Mouse (Mus musculus) olfactory bulb, adult 2 months (tissue): ENCODE measurements at regions not wholly inside any gene's neighbourhood (a gene's known extent, or its start where the extent isn't known, plus 50 kb on each side); places are given as distances from the start of the nearest gene placed in this dataset.

Experiments used
- H3K27ac ChIP-seq: fragments of 200-500 bp; 2 replicates; pipeline ENCODE4 v1.5.1; 2012; ENCODE audit warnings: low read depth, low read length; ENCODE audit not compliant: insufficient read depth
- H3K4me1 ChIP-seq: fragments of 200-500 bp; 2 replicates; pipeline ENCODE4 v1.6.1; 2012; ENCODE audit warnings: low read length; ENCODE audit not compliant: control insufficient read depth, insufficient read depth
- H3K4me3 ChIP-seq: fragments of 200-500 bp; 2 replicates; pipeline ENCODE4 v1.5.1; 2012; ENCODE audit warnings: mild to moderate bottlenecking, low read depth, low read length, moderate library complexity; ENCODE audit not compliant: insufficient read depth
- CTCF ChIP-seq: fragments of 200-500 bp; IDR thresholded peaks from 2 replicates; pipeline ENCODE4 v1.5.1; 2012; ENCODE audit warnings: low read depth, mild to moderate bottlenecking, low read length, moderate library complexity; ENCODE audit not compliant: insufficient read depth
- POLR2A ChIP-seq: fragments of 200-500 bp; IDR thresholded peaks from 2 replicates; pipeline ENCODE4 v1.6.1; 2012; ENCODE audit warnings: mild to moderate bottlenecking, low read depth, low read length, moderate library complexity; ENCODE audit not compliant: insufficient read depth
- WGBS: fragments of 180-500 bp; shearing (Covaris S2); methylation state at CpG from one replicate; pipeline ENCODE4 v1.1.7; 2018; 5-methylcytosine and 5-hydroxymethylcytosine counted together

DNA sequence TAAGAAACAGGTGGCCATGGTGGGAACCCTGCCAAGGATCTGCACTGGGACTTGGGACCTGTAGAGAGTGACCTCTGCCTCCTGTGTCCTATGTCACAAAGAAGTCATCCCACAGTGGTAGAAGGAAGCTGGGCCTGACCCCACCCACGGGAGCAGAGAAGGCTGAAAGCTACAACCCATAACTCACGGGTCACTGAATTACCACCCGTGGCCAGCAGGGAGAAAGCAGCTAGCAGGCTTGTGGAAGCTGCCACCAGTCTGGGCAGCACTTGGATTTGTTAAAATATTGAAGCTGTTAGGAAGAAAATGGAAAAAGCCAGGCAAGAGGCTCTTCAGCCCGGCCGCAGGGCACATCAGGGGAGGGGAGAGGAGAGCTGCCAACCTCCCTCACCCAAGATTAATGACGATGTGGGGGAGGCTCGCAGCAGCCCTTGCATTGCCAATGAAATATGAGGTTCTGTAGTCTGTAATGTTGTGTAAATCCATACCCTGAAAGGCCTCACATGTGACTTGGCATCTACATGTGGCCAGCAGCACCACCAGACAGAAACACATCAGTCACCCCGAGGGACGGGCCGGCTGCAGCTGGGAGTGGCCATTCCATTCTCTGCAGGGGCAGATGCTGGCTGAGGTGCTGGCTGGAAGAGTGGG, 94.5 kb downstream of the Olfm1 start:
- Histone ChIP-seq H3K4me3 (no peak overlapping the region), H3K4me1 (no peaks in the 10 kb centered on the region; the same call in 1 of the 2 replicates), H3K27ac (no peak overlapping the region)
- TF ChIP-seq CTCF (no peak), POLR2A (no peak)
- WGBS = 67% methylated on average over 10 of the region's 10 CpGs

DNA sequence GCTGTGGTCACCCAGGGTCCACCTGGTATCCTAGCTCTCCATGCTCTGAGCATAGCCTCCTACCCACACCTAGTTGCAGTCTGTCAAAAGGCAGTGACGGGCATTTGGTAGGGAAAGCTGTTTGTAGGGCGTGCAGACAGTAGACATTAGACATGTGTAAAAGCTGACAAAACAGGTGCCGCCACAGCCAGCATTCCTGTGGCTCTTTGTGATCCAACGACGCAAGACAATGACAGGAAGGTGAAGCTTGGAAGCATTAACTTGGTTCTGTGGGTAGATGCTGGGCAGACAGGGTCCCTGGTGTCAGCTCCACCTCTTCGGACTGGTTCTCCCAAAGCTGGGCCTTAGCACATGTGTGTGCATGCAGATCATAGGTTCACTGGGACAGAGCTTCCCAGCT, 96.5 kb downstream of the Olfm1 start:
- Histone ChIP-seq H3K4me1 (no peaks in the 10 kb centered on the region; the same call in 1 of the 2 replicates), H3K27ac (no peak overlapping the region), H3K4me3 (no peak overlapping the region)
- TF ChIP-seq POLR2A (no peak), CTCF (no peak)
- 89% methylated on average over 6 of the region's 6 CpGs for WGBS

DNA sequence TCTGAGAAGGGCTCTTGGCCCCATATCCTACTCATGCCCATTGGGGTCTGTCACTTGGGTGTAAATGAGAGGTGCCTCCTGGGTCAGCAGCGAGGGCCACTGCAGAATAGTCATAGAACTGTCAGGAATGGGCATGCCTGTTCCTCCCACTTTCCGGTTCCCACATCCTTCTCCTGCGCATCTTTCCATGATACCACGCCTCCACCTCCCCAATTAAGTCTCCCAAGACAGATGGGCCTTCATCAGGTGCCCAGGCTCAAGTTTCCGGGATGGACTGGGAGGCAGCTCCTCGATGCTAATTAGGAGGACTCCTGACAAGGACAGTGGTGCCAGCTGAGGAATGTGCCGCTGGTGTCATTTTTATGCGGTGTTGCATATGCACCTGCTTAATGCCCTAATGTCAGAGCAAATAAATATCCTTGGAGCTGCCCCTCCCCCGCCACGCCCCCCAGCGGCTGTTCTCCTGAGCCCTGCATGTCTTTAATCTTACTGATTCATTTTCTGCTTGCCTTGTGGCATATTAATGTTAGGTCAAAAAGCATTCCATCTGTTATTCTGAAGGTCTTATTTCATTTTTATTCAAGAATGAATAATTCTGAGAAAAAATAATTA, 97.2 kb downstream of the Olfm1 start:
- 60% methylated on average over 11 of the region's 11 CpGs for WGBS
- Histone ChIP-seq H3K4me3 (no peak overlapping the region), H3K4me1 (peaks cover 2% of the 10 kb centered on the region), H3K27ac (no peak overlapping the region)
- TF ChIP-seq CTCF (no peak), POLR2A (no peak)

DNA sequence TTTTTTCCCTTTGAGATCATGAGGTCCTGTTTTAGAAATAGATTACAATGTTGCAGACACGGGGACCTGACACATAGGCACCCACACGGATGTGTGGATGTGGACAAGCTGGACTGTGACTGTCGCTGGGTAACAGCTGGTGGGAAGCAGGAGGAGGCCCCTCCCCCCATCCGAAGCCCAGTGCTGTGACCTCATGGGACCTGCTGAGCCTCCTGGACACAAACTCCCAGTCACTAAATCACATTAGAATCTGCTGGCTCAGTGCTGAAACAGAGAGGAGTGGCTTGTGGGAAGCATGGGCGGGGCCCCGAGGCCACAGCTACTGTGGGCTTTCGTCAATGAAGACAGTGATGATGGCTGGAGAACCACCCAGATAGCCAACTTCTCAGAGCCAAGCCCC, 101.7 kb downstream of the Olfm1 start:
- H3K4me3 ChIP-seq = no peak overlapping the region
- no peak overlapping the region for H3K27ac ChIP-seq
- TF ChIP-seq CTCF (no peak), POLR2A (no peak)
- H3K4me1 ChIP-seq = peaks cover 12% of the 10 kb centered on the region
- WGBS = 65% methylated on average over 7 of the region's 7 CpGs

DNA sequence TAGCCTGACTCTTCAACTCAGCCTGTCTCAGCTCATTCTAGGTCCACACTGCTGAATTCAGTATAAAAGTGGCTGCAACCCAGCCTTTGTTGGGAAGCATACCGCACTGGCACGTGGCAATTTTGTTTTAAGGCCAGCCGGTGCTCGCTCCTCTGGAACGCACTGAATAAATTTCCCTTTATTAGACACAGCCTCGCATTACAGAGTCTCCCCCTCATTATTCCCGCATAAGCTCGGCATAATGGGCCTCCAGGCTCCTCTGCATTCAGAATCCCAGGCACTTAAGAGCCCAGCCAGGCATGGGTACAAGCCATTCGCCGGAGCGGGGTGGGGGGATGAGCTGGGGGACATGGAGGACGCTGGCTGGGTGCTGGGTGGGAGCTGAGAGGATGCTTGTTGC, 103.4 kb downstream of the Olfm1 start:
- H3K27ac ChIP-seq = no peak overlapping the region
- peaks cover 12% of the 10 kb centered on the region for H3K4me1 ChIP-seq
- 21% methylated on average over 12 of the region's 12 CpGs for WGBS
- no peak overlapping the region for H3K4me3 ChIP-seq
- no peak for TF ChIP-seq POLR2A
- no peak for TF ChIP-seq CTCF

DNA sequence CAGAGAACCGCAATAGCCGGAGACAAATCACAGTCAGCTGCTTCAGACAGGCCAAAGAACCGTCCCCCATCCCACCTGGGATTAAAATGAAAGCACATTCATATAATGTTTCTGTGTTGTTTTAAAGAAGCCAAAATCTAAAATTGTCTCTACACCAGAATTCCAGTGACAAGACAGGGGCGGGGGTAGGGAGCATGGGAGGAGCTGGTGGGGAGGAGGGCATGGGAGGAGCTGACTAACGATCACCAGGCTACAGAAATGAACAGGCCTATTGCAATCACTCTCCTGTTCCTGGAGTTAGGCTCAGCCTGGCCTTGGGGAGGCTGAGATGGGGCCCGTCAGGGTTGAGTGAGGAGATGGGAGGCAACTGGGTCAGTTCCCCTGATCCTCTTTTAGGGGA, 105.9 kb downstream of the Olfm1 start:
- Histone ChIP-seq H3K27ac (no peak overlapping the region), H3K4me3 (no peak overlapping the region), H3K4me1 (peaks cover 12% of the 10 kb centered on the region)
- TF ChIP-seq CTCF (no peak), POLR2A (no peak)
- 61% methylated on average over 6 of the region's 6 CpGs for WGBS

DNA sequence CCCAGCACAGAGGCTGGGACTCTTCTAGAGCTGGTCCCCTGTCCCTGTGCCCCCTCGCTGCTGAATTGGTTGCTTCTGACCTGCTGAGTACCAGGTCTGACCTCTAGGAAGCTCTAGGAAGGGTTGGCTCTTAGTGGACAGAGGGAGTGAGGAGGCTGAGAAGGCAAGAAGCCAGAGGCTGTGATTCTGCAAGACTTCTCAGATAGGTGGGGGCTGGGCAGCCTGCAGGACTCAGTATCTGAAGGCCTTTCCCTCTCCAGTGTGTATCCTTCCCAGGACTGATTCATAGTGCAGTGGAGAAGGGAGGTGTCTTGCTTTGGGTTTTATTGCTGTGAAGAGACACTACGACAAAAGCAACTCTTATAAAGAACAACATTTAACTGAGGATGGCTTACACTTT, 106.6 kb downstream of the Olfm1 start:
- no peak for TF ChIP-seq CTCF
- TF ChIP-seq POLR2A = no peak
- Histone ChIP-seq H3K4me3 (no peak overlapping the region), H3K27ac (no peak overlapping the region), H3K4me1 (peaks cover 14% of the 10 kb centered on the region)
- 89% methylated on average over 2 of the region's 2 CpGs for WGBS

DNA sequence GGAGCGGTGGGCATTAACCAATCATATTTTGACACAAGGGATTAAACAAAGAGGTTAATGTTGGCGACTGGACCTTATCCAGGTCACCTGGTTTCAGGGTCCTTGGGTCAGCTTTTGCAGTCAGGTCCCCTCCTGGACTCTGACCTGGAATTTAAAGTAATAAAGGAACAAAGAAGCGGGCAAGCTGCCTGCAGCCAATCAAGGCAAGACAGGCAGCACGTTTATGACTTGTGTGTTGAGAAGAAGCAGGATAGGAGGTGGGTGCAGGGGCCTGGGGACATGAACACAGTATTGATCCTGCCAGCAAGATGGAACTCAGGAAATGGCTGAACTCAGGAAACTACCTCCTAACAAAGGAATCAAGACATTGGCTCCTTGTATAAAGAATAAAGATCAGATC, 108.5 kb downstream of the Olfm1 start:
- H3K27ac ChIP-seq = no peak overlapping the region
- peaks cover 7% of the 10 kb centered on the region for H3K4me1 ChIP-seq
- 83% methylated on average over 4 of the region's 4 CpGs for WGBS
- no peak for TF ChIP-seq POLR2A
- TF ChIP-seq CTCF = no peak
- no peak overlapping the region for H3K4me3 ChIP-seq

DNA sequence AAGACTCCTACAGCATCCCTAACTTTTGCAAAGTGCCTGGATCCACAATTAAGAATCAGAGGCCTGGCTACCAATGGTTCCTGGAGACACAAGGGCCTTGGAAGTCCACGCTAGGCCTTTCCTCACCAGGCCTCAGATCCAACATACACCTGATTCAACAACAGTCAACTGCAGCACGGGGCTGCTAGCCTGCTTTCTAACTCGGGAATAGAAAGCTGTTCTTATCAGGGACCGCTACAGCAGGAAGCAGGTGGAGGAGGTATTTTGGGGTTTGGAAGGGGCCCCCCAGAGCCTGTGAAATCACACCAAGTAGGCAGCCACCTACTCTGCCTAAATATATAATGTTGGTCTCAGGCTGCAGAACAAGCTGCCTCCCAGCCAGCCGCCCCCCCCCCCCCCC, 111.1 kb downstream of the Olfm1 start:
- 76% methylated on average over 5 of the region's 5 CpGs for WGBS
- H3K4me1 ChIP-seq = peaks cover 5% of the 10 kb centered on the region; the same call in 1 of the 2 replicates
- H3K4me3 ChIP-seq = no peak overlapping the region
- TF ChIP-seq CTCF (no peak), POLR2A (no peak)
- no peak overlapping the region for H3K27ac ChIP-seq

DNA sequence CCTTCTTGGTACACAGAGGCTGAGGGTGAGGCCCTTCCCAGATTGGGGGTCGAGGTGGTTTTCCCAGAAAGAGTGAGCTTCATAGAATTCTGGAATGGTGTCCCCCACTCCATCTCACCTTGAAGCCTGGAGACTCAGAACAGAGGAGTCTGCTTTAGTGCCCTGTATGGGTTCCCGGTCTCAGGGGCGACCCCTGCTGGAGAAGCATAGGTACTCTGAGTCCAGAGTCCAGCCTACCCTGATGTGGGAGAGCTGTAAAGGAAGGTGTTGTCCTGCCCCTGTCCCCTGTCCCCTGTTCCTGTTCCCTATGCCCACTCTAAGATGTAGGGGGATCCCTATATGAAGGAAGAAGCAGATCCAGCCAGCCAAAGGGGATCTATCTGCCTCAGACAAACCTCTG, 111.9 kb downstream of the Olfm1 start:
- Histone ChIP-seq H3K4me3 (no peak overlapping the region), H3K4me1 (peaks cover 5% of the 10 kb centered on the region; the same call in 1 of the 2 replicates), H3K27ac (no peak overlapping the region)
- WGBS = 18% methylated on average over 3 of the region's 3 CpGs
- TF ChIP-seq POLR2A (no peak), CTCF (peak; percentile 53; the same call in 1 of the 2 replicates)
